Mouse (Mus musculus) stomach, embryonic 14.5 days (tissue): ENCODE data around the gene Pank4. TPM values are rescaled to one million over a fixed set of nuclear protein-coding genes. Genes with fewer than 3 reads are reported as not detected.

ENCODE experiments used
- ATAC-seq: fragments of 200-750 bp; cut with Nextera tagmentation; 2 replicates; pipeline ENCODE4 v1.8.0; 2017; ENCODE audit warnings: low read depth, moderate TSS enrichment; ENCODE audit not compliant: insufficient number of reproducible peaks, insufficient read depth, low FRiP score
- H3K27ac ChIP-seq: fragments of 300-500 bp; sonication (generic); 2 replicates; pipeline ENCODE4 v1.5.1; 2014; ENCODE audit warnings: mild to moderate bottlenecking, low read length, moderate library complexity, mixed read lengths
- H3K27me3 ChIP-seq: fragments of 300-500 bp; sonication (generic); 2 replicates; pipeline ENCODE4 v1.6.1; 2014; ENCODE audit warnings: low read length, control low read depth, mixed read lengths; ENCODE audit not compliant: control insufficient read depth, insufficient read depth
- H3K36me3 ChIP-seq: fragments of 300-500 bp; sonication (generic); 2 replicates; pipeline ENCODE4 v1.6.1; 2014; ENCODE audit warnings: mild to moderate bottlenecking, control low read depth, low read length, moderate library complexity, mixed read lengths; ENCODE audit not compliant: control insufficient read depth, insufficient read depth
- H3K4me1 ChIP-seq: fragments of 300-500 bp; sonication (generic); 2 replicates; pipeline ENCODE4 v1.6.1; 2014; ENCODE audit warnings: low read length, control low read depth, mixed read lengths; ENCODE audit not compliant: control insufficient read depth, insufficient read depth
- H3K4me2 ChIP-seq: fragments of 300-500 bp; sonication (generic); replicated peaks from 2 replicates; pipeline ENCODE4 v1.6.1; 2014; ENCODE audit warnings: low read depth, low read length, control low read depth
- H3K4me3 ChIP-seq: fragments of 300-500 bp; sonication (generic); 2 replicates; pipeline ENCODE4 v1.5.1; 2014; ENCODE audit warnings: low read depth, low read length, control low read depth
- H3K9ac ChIP-seq: fragments of 300-500 bp; sonication (generic); replicated peaks from 2 replicates; pipeline ENCODE4 v1.6.1; 2014; ENCODE audit warnings: low read depth, mild to moderate bottlenecking, control low read depth, low read length, moderate library complexity, mixed read lengths
- H3K9me3 ChIP-seq: fragments of 300-500 bp; sonication (generic); 2 replicates; pipeline ENCODE4 v1.6.1; 2016; ENCODE audit warnings: low read depth, low read length, control low read depth; ENCODE audit not compliant: control insufficient read depth
- WGBS: fragments of 180-500 bp; shearing (Covaris S2); extraction: QIAGEN DNeasy Blood & Tissue Kit; methylation state at CpG from one replicate; pipeline ENCODE4 v1.1.7; 2014; 5-methylcytosine and 5-hydroxymethylcytosine counted together
- polyA plus RNA-seq: library from polyadenylated mRNA; unstranded; fragments of >200 nt; fragmentation: Nextera tagmentation; extraction: Ambion mirVana; gene quantifications from 2 replicates; pipeline ENCODE4 v1.2.1, GENCODE M21; 2014

Gene Pank4
- polyA plus RNA-seq, 1 experiment from 2014 or later = 50.4 TPM

- no peak overlapping the region for H3K27ac ChIP-seq
- no peak overlapping the region for H3K4me3 ChIP-seq
- no peaks in the 10 kb centered on the region for H3K9me3 ChIP-seq
- H3K4me2 ChIP-seq = no peak overlapping the region
- WGBS = 58% methylated on average over 8 of the region's 8 CpGs
- ATAC-seq = no peak
- H3K9ac ChIP-seq = no peak overlapping the region
- no peaks in the 10 kb centered on the region for H3K36me3 ChIP-seq
- no peaks in the 10 kb centered on the region for H3K27me3 ChIP-seq
- no peaks in the 10 kb centered on the region for H3K4me1 ChIP-seq
Measured at GRCm38 (mm10) chr4:154936542-154937255, 27.2 kb upstream of the Pank4 start.

GRCm38 (mm10) chr4:154937746-154938145 is 26.2 kb upstream of the Pank4 start:
- 74% methylated on average over 1 of the region's 1 CpGs for WGBS
- no peak overlapping the region for H3K27ac ChIP-seq
- no peak overlapping the region for H3K9ac ChIP-seq
- H3K27me3 ChIP-seq = no peaks in the 10 kb centered on the region
- H3K4me3 ChIP-seq = no peak overlapping the region
- H3K36me3 ChIP-seq = no peaks in the 10 kb centered on the region
- ATAC-seq = no peak
- H3K4me1 ChIP-seq = no peaks in the 10 kb centered on the region
- no peaks in the 10 kb centered on the region for H3K9me3 ChIP-seq
- H3K4me2 ChIP-seq = no peak overlapping the region

DNA sequence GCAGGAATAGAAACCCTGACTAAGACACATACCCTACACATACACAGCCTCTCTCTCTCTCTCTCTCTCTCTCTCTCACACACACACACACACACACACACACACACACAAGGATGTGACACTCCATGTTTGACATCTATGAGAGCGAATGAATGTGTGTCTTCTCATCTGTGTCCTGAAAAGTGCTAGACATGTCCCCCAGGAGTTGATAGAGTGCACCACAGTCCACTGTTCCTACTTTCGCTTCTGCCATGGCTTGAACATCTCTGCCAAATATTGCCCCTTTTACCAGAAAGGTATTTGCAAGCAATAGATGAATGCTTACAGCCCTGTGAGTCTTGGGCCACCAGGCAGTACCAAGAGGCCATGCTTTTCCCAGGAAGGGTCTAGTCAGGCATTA is 23.8 kb upstream of the Pank4 start:
- H3K4me2 ChIP-seq = no peak overlapping the region
- H3K9ac ChIP-seq = no peak overlapping the region
- no peaks in the 10 kb centered on the region for H3K9me3 ChIP-seq
- no peak for ATAC-seq
- 85% methylated on average over 2 of the region's 2 CpGs for WGBS
- H3K27me3 ChIP-seq = no peaks in the 10 kb centered on the region
- H3K4me1 ChIP-seq = no peaks in the 10 kb centered on the region
- no peak overlapping the region for H3K27ac ChIP-seq
- H3K4me3 ChIP-seq = no peak overlapping the region
- H3K36me3 ChIP-seq = no peaks in the 10 kb centered on the region

GRCm38 (mm10) chr4:154941831-154942230 is 22.1 kb upstream of the Pank4 start:
- no peak overlapping the region for H3K4me3 ChIP-seq
- H3K4me1 ChIP-seq = peaks cover 6% of the 10 kb centered on the region; the same call in 1 of the 2 replicates
- H3K36me3 ChIP-seq = no peaks in the 10 kb centered on the region
- H3K27ac ChIP-seq = no peak overlapping the region
- ATAC-seq = no peak
- H3K9me3 ChIP-seq = no peaks in the 10 kb centered on the region
- no peak overlapping the region for H3K4me2 ChIP-seq
- no peak overlapping the region for H3K9ac ChIP-seq
- no peaks in the 10 kb centered on the region for H3K27me3 ChIP-seq
- WGBS = 82% methylated on average over 5 of the region's 5 CpGs

- no peaks in the 10 kb centered on the region for H3K9me3 ChIP-seq
- no peak overlapping the region for H3K4me3 ChIP-seq
- ATAC-seq = no peak
- H3K4me1 ChIP-seq = peaks cover 6% of the 10 kb centered on the region; the same call in 1 of the 2 replicates
- 75% methylated on average over 10 of the region's 10 CpGs for WGBS
- H3K27me3 ChIP-seq = no peaks in the 10 kb centered on the region
- no peak overlapping the region for H3K4me2 ChIP-seq
- H3K27ac ChIP-seq = no peak overlapping the region
- H3K36me3 ChIP-seq = no peaks in the 10 kb centered on the region
- H3K9ac ChIP-seq = no peak overlapping the region
Measured at GRCm38 (mm10) chr4:154942632-154943322, 21.1 kb upstream of the Pank4 start.

GRCm38 (mm10) chr4:154943323-154944039 is 20.4 kb upstream of the Pank4 start:
- Histone ChIP-seq H3K36me3 (no peaks in the 10 kb centered on the region), H3K4me3 (no peak overlapping the region), H3K27me3 (no peaks in the 10 kb centered on the region), H3K27ac (no peak overlapping the region), H3K4me1 (peaks cover 6% of the 10 kb centered on the region), H3K9me3 (no peaks in the 10 kb centered on the region), H3K4me2 (no peak overlapping the region), H3K9ac (no peak overlapping the region)
- ATAC-seq = no peak
- WGBS = 85% methylated on average over 6 of the region's 6 CpGs

- Histone ChIP-seq H3K4me1 (peaks cover 6% of the 10 kb centered on the region), H3K36me3 (no peaks in the 10 kb centered on the region), H3K9me3 (no peaks in the 10 kb centered on the region), H3K27me3 (no peaks in the 10 kb centered on the region), H3K4me2 (no peak overlapping the region), H3K4me3 (no peak overlapping the region), H3K27ac (no peak overlapping the region), H3K9ac (no peak overlapping the region)
- ATAC-seq = peak; percentile 78
- WGBS = 26% methylated on average over 2 of the region's 2 CpGs
Measured at GRCm38 (mm10) chr4:154944121-154944590, 19.8 kb upstream of the Pank4 start.

- Histone ChIP-seq H3K4me3 (peak overlapping the region; percentile 18; the same call in 1 of the 2 replicates), H3K36me3 (no peaks in the 10 kb centered on the region), H3K27ac (no peak overlapping the region), H3K4me2 (peak overlapping the region; percentile 47), H3K9ac (no peak overlapping the region), H3K9me3 (no peaks in the 10 kb centered on the region), H3K27me3 (peaks cover 6% of the 10 kb centered on the region; the same call in 1 of the 2 replicates), H3K4me1 (peaks cover 6% of the 10 kb centered on the region)
- WGBS = 2% methylated on average over 8 of the region's 8 CpGs
- ATAC-seq = peak; percentile 91
Measured at GRCm38 (mm10) chr4:154946319-154946718, 17.6 kb upstream of the Pank4 start.
